Mouse (Mus musculus) E14TG2a.4 (cell line): ENCODE data around the gene Ndufa3.

Experiments
- CTCF ChIP-seq: conservative IDR thresholded peaks from 2 replicates; pipeline ENCODE4 v1.5.1; 2014; ENCODE audit warnings: low read length
- NANOG ChIP-seq: IDR thresholded peaks from 2 replicates; pipeline ENCODE4 v1.6.1; 2014; ENCODE audit warnings: borderline replicate concordance, low read length, mixed read lengths
- POU5F1 ChIP-seq: IDR thresholded peaks from 2 replicates; pipeline ENCODE4 v1.6.1; 2014; ENCODE audit warnings: low read length, borderline replicate concordance

DNA sequence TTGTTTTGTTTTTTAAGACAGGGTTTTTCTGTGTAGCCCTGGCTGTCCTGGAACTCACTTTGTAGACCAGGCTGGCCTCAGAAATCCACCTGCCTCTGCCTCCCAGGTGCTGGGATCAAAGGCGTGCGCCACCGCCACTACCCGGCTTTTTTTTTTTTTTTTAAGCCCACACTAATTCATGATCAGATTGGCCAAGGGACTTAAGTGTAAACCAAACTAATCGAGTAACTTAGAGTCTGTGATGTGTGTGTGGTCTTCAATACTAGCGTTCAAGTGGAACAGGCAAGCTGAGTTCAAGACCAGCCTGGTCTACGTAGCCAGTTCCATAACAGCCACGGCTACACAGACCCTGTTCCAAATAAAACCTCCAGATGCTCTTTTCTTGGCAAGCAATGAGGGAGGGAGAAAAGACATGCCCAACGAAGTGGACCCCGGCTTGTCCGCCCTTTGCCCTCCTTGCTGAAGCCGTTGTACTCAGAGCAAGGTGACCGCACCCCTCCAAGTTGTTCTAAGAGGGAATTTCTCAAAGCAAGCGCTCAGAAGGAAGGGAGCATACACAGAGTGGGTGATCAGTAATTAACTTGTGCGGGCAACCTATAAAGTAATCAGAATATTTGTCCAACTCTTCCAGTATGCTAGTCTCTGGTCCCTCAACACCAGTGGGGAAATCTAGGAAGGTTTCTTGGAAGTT lies 47.5 kb downstream of the Ndufa3 start:
- no peak for TF ChIP-seq CTCF
- no peak for TF ChIP-seq POU5F1
- no peak for TF ChIP-seq NANOG
